Mouse (Mus musculus) bone marrow macrophage, adult 2 months (primary cell): Measurements from ENCODE around the gene Hs6st1.

Experiments
- CTCF ChIP-seq: IDR thresholded peaks from 2 replicates; pipeline ENCODE4 v1.5.1; 2012; ENCODE audit warnings: low read depth, mild to moderate bottlenecking, low read length, moderate library complexity
- POLR2A ChIP-seq: IDR thresholded peaks from 2 replicates; pipeline ENCODE4 v1.6.1; 2012; ENCODE audit warnings: mild to moderate bottlenecking, low read depth, low read length, borderline replicate concordance

DNA sequence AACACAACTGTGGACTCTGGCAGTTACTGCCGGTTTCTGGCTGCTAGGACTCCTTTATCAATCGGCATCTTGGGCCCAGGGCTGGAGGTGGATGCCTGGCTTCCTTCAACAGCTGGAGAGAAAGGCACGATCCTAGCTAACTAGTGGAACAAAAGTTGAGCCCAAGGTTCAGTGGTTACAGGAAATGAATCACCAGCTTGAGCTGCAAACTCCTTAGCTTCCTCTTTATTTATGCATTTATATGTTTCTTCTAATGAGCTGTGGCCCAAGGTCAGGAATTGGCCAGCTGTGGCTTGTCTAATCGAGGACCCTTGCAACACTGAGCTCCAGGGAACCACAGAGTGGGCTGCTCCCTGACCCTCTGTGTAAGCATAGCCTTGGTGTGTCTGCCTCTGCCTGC lies 60.9 kb downstream of the Hs6st1 start:
- TF ChIP-seq POLR2A (no peak), CTCF (no peak)
